Mouse (Mus musculus): Measurements from ENCODE around the gene Mars. TPM values are rescaled to one million over a fixed set of nuclear protein-coding genes. Genes with fewer than 3 reads are reported as not detected.

The Mars gene
- total and polyA plus RNA-seq, 3 experiments = 147 to 195 TPM; not detected in 1

DNA sequence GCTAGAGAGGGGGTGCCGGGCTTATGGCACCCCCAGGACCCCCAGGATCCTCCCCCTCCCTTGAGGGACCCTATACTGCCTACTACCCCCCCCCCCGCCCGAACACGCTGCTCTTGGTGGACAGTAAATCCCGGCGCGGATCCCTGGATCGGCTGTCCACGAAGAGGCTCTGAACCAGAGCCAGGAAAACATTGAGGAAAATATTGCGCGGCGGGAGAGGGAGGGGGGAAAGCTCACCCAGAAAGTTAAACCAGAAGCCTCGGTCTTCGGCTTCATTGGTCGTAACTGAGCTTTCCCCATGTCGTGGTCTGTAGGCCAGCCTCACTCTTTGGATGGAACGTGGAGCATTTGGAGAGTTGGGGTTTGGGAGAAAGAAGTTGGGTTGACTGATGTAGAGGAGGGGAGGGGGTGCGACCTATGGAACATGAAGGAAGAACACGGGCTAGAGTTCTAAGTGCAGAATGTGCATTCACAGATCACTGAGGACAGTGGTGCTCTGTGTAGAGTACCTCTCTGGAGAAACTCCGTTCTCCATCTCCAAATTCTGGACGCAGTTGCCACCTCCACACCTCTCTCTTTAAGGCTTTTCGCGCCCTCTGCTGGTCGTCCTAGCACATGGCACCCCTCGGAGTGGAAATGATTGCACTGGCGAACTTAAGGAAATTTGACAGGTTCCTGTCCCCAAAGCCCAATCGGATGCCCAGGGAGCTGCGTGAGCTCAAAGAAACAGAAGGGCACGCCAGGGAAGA lies 30.5 kb upstream of the Mars start, which contains the start of gene Gli1:
Gli1 (minus strand) TSS at position 84 of the 749 bp plus-strand sequence.
- DNase-seq (ENCODE audit: low read depth, low spot score) = peak; percentile 95
- TF ChIP-seq MAZ (IDR thresholded peaks at IDR 0.05; ENCODE audit: low read depth, low read length) (peak; percentile 97), BHLHE40 (IDR thresholded peaks at IDR 0.05; ENCODE audit: borderline replicate concordance, low read depth, low read length) (no peak), TAL1 (IDR thresholded peaks at IDR 0.05; ENCODE audit: low read length) (no peak), MYC (IDR thresholded peaks at IDR 0.05; ENCODE audit: low read depth, low read length) (peak; percentile 91), NRF1 (IDR thresholded peaks at IDR 0.05; ENCODE audit: insufficient read depth, low read depth, low read length, poor library complexity, severe bottlenecking) (no peak), MXI1 (IDR thresholded peaks at IDR 0.05; ENCODE audit: low read depth, low read length) (peak; percentile 48; the same call in 1 of the 2 replicates), GATA1 (IDR thresholded peaks at IDR 0.05; ENCODE audit: low read depth, low read length) (no peak), CHD1 (IDR thresholded peaks at IDR 0.05; ENCODE audit: low read depth, low read length) (no peak), SIN3A (IDR thresholded peaks at IDR 0.05; ENCODE audit: low read length) (peak; percentile 73), ZNF384 (IDR thresholded peaks at IDR 0.05; ENCODE audit: low read depth, low read length) (0 out of 2 replicates have a peak, but pooled peaks have one; percentile 41), SMC3 (IDR thresholded peaks at IDR 0.05; ENCODE audit: low read depth, low read length) (peak; percentile 73), POLR2AphosphoS2 (IDR thresholded peaks at IDR 0.05; ENCODE audit: low read length) (no peak), TBP (IDR thresholded peaks at IDR 0.05; ENCODE audit: low read depth, low read length) (no peak), ZKSCAN1 (IDR thresholded peaks at IDR 0.05; ENCODE audit: low read depth, low read length) (no peak), MYB (IDR thresholded peaks at IDR 0.05; ENCODE audit: low read depth, low read length) (no peak), RCOR1 (IDR thresholded peaks at IDR 0.05; ENCODE audit: low read depth, low read length) (no peak), USF1 (IDR thresholded peaks at IDR 0.05; ENCODE audit: low read depth, low read length) (0 out of 2 replicates have a peak, but pooled peaks have one; percentile 15), CTCF (IDR thresholded peaks at IDR 0.05 in 2 of 3, conservative IDR thresholded peaks at IDR 0.05 in 1 of 3; ENCODE audit: control insufficient read depth in 1 of 3, insufficient read depth in 1 of 3, low read depth in 2 of 3, low read length in 3 of 3, poor library complexity in 1 of 3, severe bottlenecking in 1 of 3) (peak; percentile 95 to 96 (median 96)), NELFE (IDR thresholded peaks at IDR 0.05; ENCODE audit: low read depth, low read length) (no peak), ELF1 (IDR thresholded peaks at IDR 0.05; ENCODE audit: low read depth, low read length) (no peak), JUND (IDR thresholded peaks at IDR 0.05; ENCODE audit: low read depth, low read length) (no peak), MAX (IDR thresholded peaks at IDR 0.05; ENCODE audit: low read length) (peak; percentile 85), ZC3H11A (IDR thresholded peaks at IDR 0.05; ENCODE audit: low read depth, low read length) (peak; percentile 55), KAT2A (conservative IDR thresholded peaks at IDR 0.05; ENCODE audit: low read depth, low read length) (no peak), USF2 (IDR thresholded peaks at IDR 0.05; ENCODE audit: borderline replicate concordance in 1 of 2, insufficient read depth in 1 of 2, low read depth in 1 of 2, low read length in 2 of 2) (no peak), HCFC1 (IDR thresholded peaks at IDR 0.05; ENCODE audit: low read depth, low read length) (peak; percentile 26; the same call in 1 of the 2 replicates), E2F4 (IDR thresholded peaks at IDR 0.05; ENCODE audit: borderline replicate concordance, low read depth, low read length) (no peak), ETS1 (IDR thresholded peaks at IDR 0.05; ENCODE audit: low read depth, low read length) (no peak), CHD2 (IDR thresholded peaks at IDR 0.05; ENCODE audit: low read length) (no peak), MAFK (IDR thresholded peaks at IDR 0.05; ENCODE audit: borderline replicate concordance, low read depth, low read length) (no peak), RAD21 (IDR thresholded peaks at IDR 0.05; ENCODE audit: low read depth, low read length) (peak; percentile 77), POLR2A (IDR thresholded peaks at IDR 0.05; ENCODE audit: control insufficient read depth in 1 of 2, insufficient read depth in 1 of 2, low read depth in 1 of 2, low read length in 2 of 2, poor library complexity in 1 of 2) (no peak), TCF12 (IDR thresholded peaks at IDR 0.05; ENCODE audit: low read depth, low read length) (no peak)
- H3K4me3 ChIP-seq (ENCODE audit: control insufficient read depth in 1 of 2, insufficient read depth in 1 of 2, low read depth in 2 of 2, low read length in 2 of 2) = peak within 1 kb of the TSS; percentile 57 to 95
- 0 out of 2 replicates have a peak within 1 kb of the TSS, but pooled peaks have one; percentile 5 for H3K27ac ChIP-seq (ENCODE audit: control insufficient read depth, low read depth, low read length)
- H3K27me3 ChIP-seq (ENCODE audit: control insufficient read depth in 1 of 2, insufficient read depth in 2 of 2, low read length in 2 of 2) = no peaks in the 10 kb centered on the region
- no peaks in the 10 kb centered on the region for H3K9me3 ChIP-seq (replicated peaks; ENCODE audit: insufficient read depth, low read length)
- no peaks in the 10 kb centered on the region; the same call in 1 of the 2 replicates for H3K79me2 ChIP-seq (ENCODE audit: control insufficient read depth, insufficient read depth, low read length, poor library complexity)
- peaks cover 0 to 2% of the 10 kb centered on the region in 2 experiments; a peak in 1 of 4 replicates for H3K36me3 ChIP-seq (ENCODE audit: control insufficient read depth in 1 of 2, insufficient read depth in 2 of 2, low read length in 2 of 2)
- H3K4me1 ChIP-seq (ENCODE audit: control insufficient read depth in 1 of 2, insufficient read depth in 2 of 2, low read length in 2 of 2) = 0 out of 4 replicates have a peak, but pooled peaks cover 0 to 3% of the 10 kb centered on the region in 2 experiments
- H3K9ac ChIP-seq (ENCODE audit: control insufficient read depth, low read depth, low read length, poor library complexity, severe bottlenecking) = peak within 1 kb of the TSS; percentile 57
